Mouse (Mus musculus) ES-Bruce4 (cell line): ENCODE measurements at regions not wholly inside any gene's neighbourhood (a gene's known extent, or its start where the extent isn't known, plus 50 kb on each side); places are given as distances from the start of the nearest gene placed in this dataset.

Source experiments
- CTCF ChIP-seq: IDR thresholded peaks from one replicate; pipeline ENCODE4 v1.8.1; 2011; ENCODE audit warnings: low read depth, low read length
- EP300 ChIP-seq: IDR thresholded peaks from 2 replicates; pipeline ENCODE4 v1.6.1; 2011; ENCODE audit warnings: low read depth, low read length; ENCODE audit not compliant: insufficient read depth

GRCm38 (mm10) chr19:56100131-56100872 is 186.6 kb upstream of the Habp2 start:
- TF ChIP-seq EP300 (no peak), CTCF (peak; percentile 42)
